Mouse (Mus musculus) cerebellum, adult 2 months (tissue): ENCODE measurements around the gene C3. TPM values are rescaled to one million over a fixed set of nuclear protein-coding genes. Genes with fewer than 3 reads are reported as not detected.

Experiments
- DNase-seq, 2 experiments: peaks; one replicate each; pipeline ENCODE4 v3.0.0; 2021
- H3K27ac ChIP-seq: fragments of 200-500 bp; 2 replicates; pipeline ENCODE4 v1.5.1; 2012; ENCODE audit warnings: low read length, control low read depth, inconsistent platforms; ENCODE audit not compliant: insufficient read depth
- H3K27me3 ChIP-seq: fragments of 200-500 bp; 2 replicates; pipeline ENCODE4 v1.6.1; 2012; ENCODE audit warnings: inconsistent platforms, mild to moderate bottlenecking, low read length, moderate library complexity; ENCODE audit not compliant: control insufficient read depth, insufficient read depth
- H3K4me1 ChIP-seq: fragments of 200-500 bp; 2 replicates; pipeline ENCODE4 v1.6.1; 2011; ENCODE audit warnings: low read length; ENCODE audit not compliant: control insufficient read depth, insufficient read depth
- H3K4me3 ChIP-seq: fragments of 200-500 bp; replicated peaks from 2 replicates; pipeline ENCODE3; 2011; ENCODE audit warnings: mild to moderate bottlenecking, low read depth, low read length, control low read depth; ENCODE audit not compliant: insufficient read depth
- CTCF ChIP-seq: fragments of 200-500 bp; IDR thresholded peaks from 2 replicates; pipeline ENCODE4 v1.5.1; 2011; ENCODE audit warnings: low read depth, mild to moderate bottlenecking, control low read depth, low read length, moderate library complexity, borderline replicate concordance; ENCODE audit not compliant: insufficient read depth
- POLR2A ChIP-seq: fragments of 200-500 bp; IDR thresholded peaks from 2 replicates; pipeline ENCODE4 v1.6.1; 2011; ENCODE audit warnings: low read length, control low read depth, borderline replicate concordance; ENCODE audit not compliant: insufficient read depth
- WGBS: fragments of 180-500 bp; shearing (Covaris S2); methylation state at CpG from one replicate; pipeline ENCODE4 v1.1.7; 2018; 5-methylcytosine and 5-hydroxymethylcytosine counted together
- polyA plus RNA-seq: library from polyadenylated mRNA; depleted of rRNA; stranded (reverse); fragments of >200 nt; gene quantifications from 2 replicates; pipeline ENCODE4 v1.2.3, GENCODE M21; 2012

C3 gene
- polyA plus RNA-seq, 1 experiment = 1.3 TPM

- TF ChIP-seq CTCF (no peak), POLR2A (no peak)
- no peak overlapping the region for H3K4me3 ChIP-seq
- no peak for DNase-seq
- no peaks in the 10 kb centered on the region for H3K4me1 ChIP-seq
- no peaks in the 10 kb centered on the region for H3K27me3 ChIP-seq
- WGBS = 45% methylated on average over 15 of the region's 15 CpGs
- H3K27ac ChIP-seq = no peak overlapping the region
Measured at GRCm38 (mm10) chr17:57229851-57230727, 2.2 kb upstream of the C3 start.

- Histone ChIP-seq H3K27me3 (no peaks in the 10 kb centered on the region), H3K27ac (no peak overlapping the region), H3K4me1 (no peaks in the 10 kb centered on the region), H3K4me3 (no peak overlapping the region)
- WGBS = 89% methylated on average over 3 of the region's 3 CpGs
- TF ChIP-seq POLR2A (no peak), CTCF (no peak)
- no peak for DNase-seq
Measured at GRCm38 (mm10) chr17:57228873-57229272, 937 bp upstream of the C3 start.

- Histone ChIP-seq H3K4me1 (no peaks in the 10 kb centered on the region), H3K4me3 (no peak overlapping the region), H3K27me3 (no peaks in the 10 kb centered on the region), H3K27ac (no peak overlapping the region)
- DNase-seq = no peak
- WGBS = 87% methylated on average over 2 of the region's 2 CpGs
- TF ChIP-seq CTCF (no peak), POLR2A (no peak)
Measured at GRCm38 (mm10) chr17:57227468-57227867, 468 bp downstream of the C3 start.

GRCm38 (mm10) chr17:57223313-57223712 lies 4.6 kb downstream of the C3 start:
- no peak for TF ChIP-seq CTCF
- TF ChIP-seq POLR2A = no peak
- WGBS = 65% methylated on average over 9 of the region's 9 CpGs
- no peak overlapping the region for H3K4me3 ChIP-seq
- no peak overlapping the region for H3K27ac ChIP-seq
- no peaks in the 10 kb centered on the region for H3K4me1 ChIP-seq
- DNase-seq = no peak
- no peaks in the 10 kb centered on the region for H3K27me3 ChIP-seq

- DNase-seq = no peak
- no peak overlapping the region for H3K27ac ChIP-seq
- TF ChIP-seq POLR2A (no peak), CTCF (no peak)
- H3K4me3 ChIP-seq = no peak overlapping the region
- H3K4me1 ChIP-seq = no peaks in the 10 kb centered on the region
- WGBS = 76% methylated on average over 4 of the region's 4 CpGs
- no peaks in the 10 kb centered on the region for H3K27me3 ChIP-seq
Measured at GRCm38 (mm10) chr17:57221911-57222310, 6.0 kb downstream of the C3 start.

GRCm38 (mm10) chr17:57219884-57220207 lies 8.1 kb downstream of the C3 start:
- DNase-seq = no peak
- H3K27me3 ChIP-seq = no peaks in the 10 kb centered on the region
- no peak overlapping the region for H3K4me3 ChIP-seq
- TF ChIP-seq CTCF (peak; percentile 48; the same call in 1 of the 2 replicates), POLR2A (no peak)
- 31% methylated on average over 3 of the region's 3 CpGs for WGBS
- no peak overlapping the region for H3K27ac ChIP-seq
- H3K4me1 ChIP-seq = no peaks in the 10 kb centered on the region

GRCm38 (mm10) chr17:57219167-57219883 lies 8.6 kb downstream of the C3 start:
- Histone ChIP-seq H3K4me3 (no peak overlapping the region), H3K27ac (no peak overlapping the region), H3K4me1 (no peaks in the 10 kb centered on the region), H3K27me3 (no peaks in the 10 kb centered on the region)
- 25% methylated on average over 11 of the region's 11 CpGs for WGBS
- no peak for TF ChIP-seq POLR2A
- TF ChIP-seq CTCF = peak; percentile 68
- DNase-seq = peak; percentile 47 to 66
